Mouse (Mus musculus): ENCODE data around the gene Nudt3. TPM values are rescaled to one million over a fixed set of nuclear protein-coding genes. Genes with fewer than 3 reads are reported as not detected.

Gene Nudt3
- total and polyA plus RNA-seq, 3 experiments, result 54.4 to 69.2 (median 58.3) TPM

GRCm38 (mm10) chr17:27554062-27554960, 69.0 kb downstream of the Nudt3 start:
- DNase-seq (ENCODE audit: extremely low read depth), result no peak
- H3K4me2 ChIP-seq (ENCODE audit: insufficient read depth, low read depth, poor library complexity, severe bottlenecking), result no peak overlapping the region
- H3K27me3 ChIP-seq (replicated peaks), result peaks cover 18% of the 10 kb centered on the region
- TF ChIP-seq CHD2 (IDR thresholded peaks at IDR 0.05; ENCODE audit: low read length), result no peak
- no peak for TF ChIP-seq MYC (IDR thresholded peaks at IDR 0.05; ENCODE audit: low read depth, low read length)
- TF ChIP-seq IRF4 (IDR thresholded peaks at IDR 0.05; ENCODE audit: low read depth, low read length), result no peak
- no peak for TF ChIP-seq EP300 (IDR thresholded peaks at IDR 0.05; ENCODE audit: low read length)
- TF ChIP-seq ZMIZ1 (IDR thresholded peaks at IDR 0.05; ENCODE audit: low read depth, low read length), result no peak
- no peak for TF ChIP-seq E2F4 (IDR thresholded peaks at IDR 0.05; ENCODE audit: insufficient replicate concordance, low read depth, low read length)
- TF ChIP-seq USF2 (conservative IDR thresholded peaks at IDR 0.05; ENCODE audit: low read depth, low read length), result no peak
- TF ChIP-seq JUN (IDR thresholded peaks at IDR 0.05; ENCODE audit: insufficient read depth, low read depth, low read length), result no peak
- no peak for TF ChIP-seq ZKSCAN1 (IDR thresholded peaks at IDR 0.05; ENCODE audit: borderline replicate concordance, low read depth, low read length)
- no peak for TF ChIP-seq NELFE (IDR thresholded peaks at IDR 0.05; ENCODE audit: low read depth, low read length)
- no peak for TF ChIP-seq RAD21 (IDR thresholded peaks at IDR 0.05; ENCODE audit: low read depth, low read length)
- TF ChIP-seq KAT2A (IDR thresholded peaks at IDR 0.05; ENCODE audit: insufficient replicate concordance, low read length), result no peak
- no peak for TF ChIP-seq TBP (conservative IDR thresholded peaks at IDR 0.05; ENCODE audit: low read depth, low read length)
- TF ChIP-seq MXI1 (IDR thresholded peaks at IDR 0.05; ENCODE audit: low read depth, low read length), result no peak
- dilution Hi-C loops (cut with MboI; ENCODE audit: extremely low pct_ligation_motif_present, extremely low pct_unique_long_range_greater_than_20kb, low sequenced_read_pairs), result no loop called here
- H3K9me3 ChIP-seq (replicated peaks; ENCODE audit: low read length), result peaks cover 8% of the 10 kb centered on the region
- H3K9ac ChIP-seq (ENCODE audit: insufficient read depth, low read depth), result no peak overlapping the region
- peaks cover 24% of the 10 kb centered on the region for H3K79me2 ChIP-seq (replicated peaks; ENCODE audit: control insufficient read depth, extremely low read depth, insufficient read depth, poor library complexity, severe bottlenecking)
- H3K4me1 ChIP-seq (ENCODE audit: control insufficient read depth in 1 of 2, insufficient read depth in 2 of 2), result peaks cover 12 to 31% of the 10 kb centered on the region in 2 experiments
- in situ Hi-C loops (cut with MboI; ENCODE audit: low pct_ligation_motif_present, low pct_unique_long_range_greater_than_20kb, low sequenced_read_pairs), result no loop called here
- no peak overlapping the region for H3K27ac ChIP-seq (ENCODE audit: insufficient read depth, low read depth)
- no peaks in the 10 kb centered on the region for H3K36me3 ChIP-seq (replicated peaks in 1 of 2; ENCODE audit: control insufficient read depth in 1 of 2, insufficient read depth in 1 of 2, low read length in 1 of 2)
- no peak overlapping the region for H3K4me3 ChIP-seq (replicated peaks in 1 of 3; ENCODE audit: low read depth in 2 of 3, low read length in 2 of 3, poor library complexity in 1 of 3)

GRCm38 (mm10) chr17:27552215-27553201, 70.8 kb downstream of the Nudt3 start:
- H3K9ac ChIP-seq (ENCODE audit: insufficient read depth, low read depth), result no peak overlapping the region
- no peak overlapping the region for H3K4me2 ChIP-seq (ENCODE audit: insufficient read depth, low read depth, poor library complexity, severe bottlenecking)
- no peaks in the 10 kb centered on the region for H3K36me3 ChIP-seq (replicated peaks in 1 of 2; ENCODE audit: control insufficient read depth in 1 of 2, insufficient read depth in 1 of 2, low read length in 1 of 2)
- TF ChIP-seq ZMIZ1 (IDR thresholded peaks at IDR 0.05; ENCODE audit: low read depth, low read length), result no peak
- no peak for TF ChIP-seq JUN (IDR thresholded peaks at IDR 0.05; ENCODE audit: insufficient read depth, low read depth, low read length)
- no peak for TF ChIP-seq NRF1 (IDR thresholded peaks at IDR 0.05; ENCODE audit: low read depth, low read length)
- no peak for TF ChIP-seq USF2 (conservative IDR thresholded peaks at IDR 0.05; ENCODE audit: low read depth, low read length)
- no peak for TF ChIP-seq ETS1 (conservative IDR thresholded peaks at IDR 0.05; ENCODE audit: low read depth, low read length)
- TF ChIP-seq CHD2 (IDR thresholded peaks at IDR 0.05; ENCODE audit: low read length), result no peak
- TF ChIP-seq USF1 (IDR thresholded peaks at IDR 0.05; ENCODE audit: low read depth, low read length), result no peak
- TF ChIP-seq CTCF (conservative IDR thresholded peaks at IDR 0.05 in 1 of 2, IDR thresholded peaks at IDR 0.05 in 1 of 2; ENCODE audit: low read depth in 2 of 2, low read length in 2 of 2), result no peak
- no peak for TF ChIP-seq ZKSCAN1 (IDR thresholded peaks at IDR 0.05; ENCODE audit: borderline replicate concordance, low read depth, low read length)
- TF ChIP-seq JUND (conservative IDR thresholded peaks at IDR 0.05; ENCODE audit: low read depth, low read length), result no peak
- no peak overlapping the region for H3K27ac ChIP-seq (ENCODE audit: insufficient read depth, low read depth)
- dilution Hi-C loops (cut with MboI; ENCODE audit: extremely low pct_ligation_motif_present, extremely low pct_unique_long_range_greater_than_20kb, low sequenced_read_pairs) (no loop called here), in situ Hi-C loops (cut with MboI; ENCODE audit: low pct_ligation_motif_present, low pct_unique_long_range_greater_than_20kb, low sequenced_read_pairs) (no loop called here)
- H3K9me3 ChIP-seq (replicated peaks; ENCODE audit: low read length), result peaks cover 8% of the 10 kb centered on the region
- H3K79me2 ChIP-seq (replicated peaks; ENCODE audit: control insufficient read depth, extremely low read depth, insufficient read depth, poor library complexity, severe bottlenecking), result peaks cover 6% of the 10 kb centered on the region
- H3K4me3 ChIP-seq (replicated peaks in 1 of 3; ENCODE audit: low read depth in 2 of 3, low read length in 2 of 3, poor library complexity in 1 of 3), result no peak overlapping the region
- DNase-seq (ENCODE audit: extremely low read depth), result no peak
- peaks cover 15 to 33% of the 10 kb centered on the region in 2 experiments for H3K4me1 ChIP-seq (ENCODE audit: control insufficient read depth in 1 of 2, insufficient read depth in 2 of 2)
- H3K27me3 ChIP-seq (replicated peaks), result peaks cover 20% of the 10 kb centered on the region
